Mouse (Mus musculus) CH12.LX (cell line): ENCODE measurements around the gene Akap7. TPM values are rescaled to one million over a fixed set of nuclear protein-coding genes. Genes with fewer than 3 reads are reported as not detected.

ENCODE experiments used
- DNase-seq: peaks from one replicate; pipeline ENCODE4 v3.0.0-alpha.2; 2013; ENCODE audit errors: extremely low read depth
- H3K27ac ChIP-seq: 2 replicates; pipeline ENCODE4 v1.5.1; 2012; ENCODE audit warnings: low read depth, mild to moderate bottlenecking, control low read depth, moderate library complexity; ENCODE audit not compliant: insufficient read depth
- H3K27me3 ChIP-seq: replicated peaks from 2 replicates; pipeline ENCODE3; 2012; ENCODE audit warnings: inconsistent platforms
- H3K36me3 ChIP-seq, 2 experiments: replicated peaks in 1 of 2; 2 replicates each; pipeline versions ENCODE3 to v1.6.1; 2012; ENCODE audit warnings: inconsistent platforms in 1 of 2, low read length in 1 of 2, mild to moderate bottlenecking in 1 of 2, mixed read lengths in 1 of 2, moderate library complexity in 1 of 2; ENCODE audit not compliant: control insufficient read depth in 1 of 2, insufficient read depth in 1 of 2
- H3K4me1 ChIP-seq, 2 experiments: 2 replicates each; pipeline ENCODE4 v1.6.1; 2012; ENCODE audit warnings: inconsistent platforms in 1 of 2, moderate library complexity in 1 of 2; ENCODE audit not compliant: insufficient read depth in 2 of 2, control insufficient read depth in 1 of 2
- H3K4me2 ChIP-seq: 2 replicates; pipeline ENCODE4 v1.6.1; 2012; ENCODE audit warnings: low read depth, mild to moderate bottlenecking, control low read depth; ENCODE audit not compliant: poor library complexity, insufficient read depth, severe bottlenecking
- H3K4me3 ChIP-seq, 3 experiments: fragments of 150-350 bp in 1 of 3; sonication (generic) in 1 of 3; replicated peaks in 1 of 3; 2 replicates each; pipeline versions ENCODE3 to v1.5.1; 2011 to 2012; ENCODE audit warnings: low read depth in 2 of 3, low read length in 2 of 3, mild to moderate bottlenecking in 2 of 3, moderate library complexity in 2 of 3, control low read depth in 1 of 3, improper control_type of control experiment in 1 of 3, inconsistent platforms in 1 of 3, mixed read lengths in 1 of 3; ENCODE audit not compliant: poor library complexity in 1 of 3
- H3K79me2 ChIP-seq: replicated peaks from 2 replicates; pipeline ENCODE4 v1.6.1; 2012; ENCODE audit warnings: mild to moderate bottlenecking, moderate library complexity; ENCODE audit not compliant: control insufficient read depth, poor library complexity, insufficient read depth, severe bottlenecking; ENCODE audit errors: extremely low read depth
- H3K9ac ChIP-seq: 2 replicates; pipeline ENCODE4 v1.6.1; 2012; ENCODE audit warnings: low read depth, mild to moderate bottlenecking, control low read depth, moderate library complexity; ENCODE audit not compliant: insufficient read depth
- H3K9me3 ChIP-seq: replicated peaks from 2 replicates; pipeline ENCODE3; 2012; ENCODE audit warnings: low read length, inconsistent platforms, mixed read lengths
- CHD1 ChIP-seq: IDR thresholded peaks from 2 replicates; pipeline ENCODE4 v1.6.1; 2012; ENCODE audit warnings: low read depth, low read length, improper control_type of control experiment, inconsistent platforms
- CHD2 ChIP-seq: IDR thresholded peaks from 2 replicates; pipeline ENCODE4 v1.6.1; 2011; ENCODE audit warnings: low read length, improper control_type of control experiment
- CTCF ChIP-seq, 2 experiments: IDR thresholded peaks in 1 of 2; conservative IDR thresholded peaks in 1 of 2; 2 replicates each; pipeline ENCODE4 v1.5.1; 2011 to 2012; ENCODE audit warnings: low read depth in 2 of 2, low read length in 2 of 2, improper control_type of control experiment in 1 of 2, inconsistent platforms in 1 of 2, mild to moderate bottlenecking in 1 of 2, moderate library complexity in 1 of 2
- E2F4 ChIP-seq: IDR thresholded peaks from 2 replicates; pipeline ENCODE4 v1.6.1; 2011; ENCODE audit warnings: low read depth, low read length, improper control_type of control experiment; ENCODE audit not compliant: insufficient replicate concordance
- ELF1 ChIP-seq: IDR thresholded peaks from 2 replicates; pipeline ENCODE4 v1.6.1; 2014; ENCODE audit warnings: low read depth, mild to moderate bottlenecking, inconsistent platforms, low read length, improper control_type of control experiment
- EP300 ChIP-seq: IDR thresholded peaks from 2 replicates; pipeline ENCODE4 v1.6.1; 2011; ENCODE audit warnings: low read length, improper control_type of control experiment
- ETS1 ChIP-seq: conservative IDR thresholded peaks from 2 replicates; pipeline ENCODE4 v1.6.1; 2012; ENCODE audit warnings: low read depth, mild to moderate bottlenecking, inconsistent platforms, low read length, improper control_type of control experiment, moderate library complexity
- GABPA ChIP-seq: IDR thresholded peaks from 2 replicates; pipeline ENCODE4 v1.6.1; 2012; ENCODE audit warnings: low read depth, low read length, improper control_type of control experiment, inconsistent platforms; ENCODE audit not compliant: insufficient replicate concordance
- HCFC1 ChIP-seq: IDR thresholded peaks from 2 replicates; pipeline ENCODE4 v1.6.1; 2012; ENCODE audit warnings: low read depth, mild to moderate bottlenecking, inconsistent platforms, low read length, improper control_type of control experiment
- IRF4 ChIP-seq: IDR thresholded peaks from 2 replicates; pipeline ENCODE4 v1.6.1; 2014; ENCODE audit warnings: low read depth, mild to moderate bottlenecking, inconsistent platforms, low read length, improper control_type of control experiment
- JUN ChIP-seq: IDR thresholded peaks from 2 replicates; pipeline ENCODE4 v1.6.1; 2011; ENCODE audit warnings: low read depth, mild to moderate bottlenecking, low read length, improper control_type of control experiment, moderate library complexity; ENCODE audit not compliant: insufficient read depth
- JUND ChIP-seq: conservative IDR thresholded peaks from 2 replicates; pipeline ENCODE4 v1.6.1; 2011; ENCODE audit warnings: low read depth, low read length, improper control_type of control experiment
- KAT2A ChIP-seq: IDR thresholded peaks from 2 replicates; pipeline ENCODE4 v1.6.1; 2012; ENCODE audit warnings: low read length, improper control_type of control experiment, inconsistent platforms; ENCODE audit not compliant: insufficient replicate concordance
- MAFK ChIP-seq: IDR thresholded peaks from 2 replicates; pipeline ENCODE4 v1.6.1; 2011; ENCODE audit warnings: low read length, improper control_type of control experiment; ENCODE audit not compliant: insufficient replicate concordance
- MAX ChIP-seq: IDR thresholded peaks from 2 replicates; pipeline ENCODE4 v1.6.1; 2011; ENCODE audit warnings: low read length, improper control_type of control experiment
- MEF2A ChIP-seq: IDR thresholded peaks from 2 replicates; pipeline ENCODE4 v1.6.1; 2014; ENCODE audit warnings: low read depth, mild to moderate bottlenecking, inconsistent platforms, low read length, improper control_type of control experiment, borderline replicate concordance
- MXI1 ChIP-seq: IDR thresholded peaks from 2 replicates; pipeline ENCODE4 v1.6.1; 2011; ENCODE audit warnings: mild to moderate bottlenecking, low read depth, low read length, improper control_type of control experiment
- NELFE ChIP-seq: IDR thresholded peaks from 2 replicates; pipeline ENCODE4 v1.6.1; 2011; ENCODE audit warnings: low read depth, low read length, improper control_type of control experiment
- PAX5 ChIP-seq: IDR thresholded peaks from 2 replicates; pipeline ENCODE4 v1.6.1; 2012; ENCODE audit warnings: low read length, inconsistent platforms, mixed read lengths
- POLR2A ChIP-seq: IDR thresholded peaks from 2 replicates; pipeline ENCODE4 v1.6.1; 2011; ENCODE audit warnings: low read depth, mild to moderate bottlenecking, improper control_type of control experiment, low read length
- POLR2AphosphoS2 ChIP-seq: IDR thresholded peaks from 2 replicates; pipeline ENCODE4 v1.6.1; 2011; ENCODE audit warnings: low read depth, low read length, improper control_type of control experiment
- RAD21 ChIP-seq: IDR thresholded peaks from 2 replicates; pipeline ENCODE4 v1.6.1; 2011; ENCODE audit warnings: low read depth, mild to moderate bottlenecking, low read length, improper control_type of control experiment, moderate library complexity
- SIN3A ChIP-seq: IDR thresholded peaks from 2 replicates; pipeline ENCODE4 v1.6.1; 2012; ENCODE audit warnings: low read length, improper control_type of control experiment, inconsistent platforms
- SMC3 ChIP-seq: IDR thresholded peaks from 2 replicates; pipeline ENCODE4 v1.6.1; 2011; ENCODE audit warnings: low read depth, low read length, improper control_type of control experiment
- TBP ChIP-seq: conservative IDR thresholded peaks from 2 replicates; pipeline ENCODE4 v1.6.1; 2011; ENCODE audit warnings: low read depth, low read length, improper control_type of control experiment
- TCF12 ChIP-seq: IDR thresholded peaks from 2 replicates; pipeline ENCODE4 v1.6.1; 2014; ENCODE audit warnings: low read depth, mild to moderate bottlenecking, inconsistent platforms, low read length, improper control_type of control experiment
- UBTF ChIP-seq: IDR thresholded peaks from 2 replicates; pipeline ENCODE4 v1.6.1; 2012; ENCODE audit warnings: low read depth, mild to moderate bottlenecking, inconsistent platforms, low read length, improper control_type of control experiment, moderate library complexity
- USF1 ChIP-seq: IDR thresholded peaks from 2 replicates; pipeline ENCODE4 v1.6.1; 2014; ENCODE audit warnings: low read depth, mild to moderate bottlenecking, inconsistent platforms, low read length, improper control_type of control experiment
- USF2 ChIP-seq: conservative IDR thresholded peaks from 2 replicates; pipeline ENCODE4 v1.6.1; 2011; ENCODE audit warnings: low read depth, low read length, improper control_type of control experiment
- ZC3H11A ChIP-seq: IDR thresholded peaks from 2 replicates; pipeline ENCODE4 v1.6.1; 2012; ENCODE audit warnings: low read depth, mild to moderate bottlenecking, inconsistent platforms, low read length, improper control_type of control experiment
- ZKSCAN1 ChIP-seq: IDR thresholded peaks from 2 replicates; pipeline ENCODE4 v1.6.1; 2012; ENCODE audit warnings: low read depth, inconsistent platforms, low read length, improper control_type of control experiment, borderline replicate concordance
- ZMIZ1 ChIP-seq: IDR thresholded peaks from 2 replicates; pipeline ENCODE4 v1.6.1; 2012; ENCODE audit warnings: low read depth, mild to moderate bottlenecking, inconsistent platforms, low read length, improper control_type of control experiment
- ZNF384 ChIP-seq: IDR thresholded peaks from 2 replicates; pipeline ENCODE4 v1.6.1; 2012; ENCODE audit warnings: low read depth, low read length, improper control_type of control experiment, inconsistent platforms
- dilution Hi-C: fragments of 300-500 bp; cut with MboI; formaldehyde crosslinking; loops from 2 replicates; pipeline ENCODE4 v1.14.3; 2020; ENCODE audit warnings: low sequenced_read_pairs; ENCODE audit not compliant: extremely low pct_unique_long_range_greater_than_20kb, extremely low pct_ligation_motif_present
- in situ Hi-C: fragments of 300-500 bp; cut with MboI; formaldehyde crosslinking; loops from 3 replicates; pipeline ENCODE4 v1.14.3; 2019; ENCODE audit warnings: low sequenced_read_pairs, low pct_ligation_motif_present, low pct_unique_long_range_greater_than_20kb, mixed read lengths
- polyA plus RNA-seq: library from polyadenylated mRNA; unstranded; fragments of >175 nt; gene quantifications from 2 replicates; pipeline ENCODE4 v1.2.1, GENCODE M21; 2012; ENCODE audit warnings: low read depth; ENCODE audit not compliant: insufficient read length
- total RNA-seq, 2 experiments: library from RNA; depleted of rRNA; stranded (reverse); fragments of 300-350 nt in 1 of 2; fragments of >200 nt in 1 of 2; gene quantifications; 2 replicates each; pipeline ENCODE4 v1.2.3; 2012 to 2014

The Akap7 gene
- total and polyA plus RNA-seq, 3 experiments = 6.2 to 12.1 (median 7.1) TPM

GRCm38 (mm10) chr10:25224371-25224770, 83.3 kb downstream of the Akap7 start:
- no peaks in the 10 kb centered on the region for H3K79me2 ChIP-seq
- in situ Hi-C loops = no loop called here
- H3K4me3 ChIP-seq = no peak overlapping the region
- H3K4me2 ChIP-seq = no peak overlapping the region
- TF ChIP-seq ETS1 = no peak
- TF ChIP-seq E2F4 = no peak
- no peak for TF ChIP-seq SIN3A
- TF ChIP-seq GABPA = no peak
- TF ChIP-seq TBP = no peak
- DNase-seq = no peak
- dilution Hi-C loops = no loop called here
- no peak overlapping the region for H3K27ac ChIP-seq
- no peaks in the 10 kb centered on the region for H3K27me3 ChIP-seq
- no peaks in the 10 kb centered on the region for H3K9me3 ChIP-seq
- no peaks in the 10 kb centered on the region for H3K36me3 ChIP-seq
- no peak overlapping the region for H3K9ac ChIP-seq
- peaks cover 2 to 13% of the 10 kb centered on the region in 2 experiments; a peak in 2 of 4 replicates for H3K4me1 ChIP-seq

GRCm38 (mm10) chr10:25220754-25221153, 86.9 kb downstream of the Akap7 start:
- Histone ChIP-seq H3K9ac (peak overlapping the region; percentile 23), H3K27me3 (no peaks in the 10 kb centered on the region), H3K4me3 (peak overlapping the region; percentile 57 to 85 (median 71)), H3K4me1 (peaks cover 5 to 18% of the 10 kb centered on the region in 2 experiments; a peak in 3 of 4 replicates), H3K4me2 (peak overlapping the region; percentile 58), H3K27ac (peak overlapping the region; percentile 80), H3K9me3 (no peaks in the 10 kb centered on the region), H3K36me3 (peaks cover 0 to 3% of the 10 kb centered on the region in 2 experiments), H3K79me2 (no peaks in the 10 kb centered on the region)
- DNase-seq = peak; percentile 46
- dilution Hi-C loops = no loop called here
- in situ Hi-C loops = no loop called here
- TF ChIP-seq PAX5 (no peak), SMC3 (no peak), SIN3A (peak; percentile 14; the same call in 1 of the 2 replicates), CTCF (conservative IDR thresholded peaks at IDR 0.05 in 1 of 2, IDR thresholded peaks at IDR 0.05 in 1 of 2; ENCODE audit: low read depth in 2 of 2, low read length in 2 of 2) (no peak), KAT2A (no peak), CHD2 (no peak), IRF4 (no peak; the same call in none of the 2 replicates), ZMIZ1 (no peak), TCF12 (0 out of 2 replicates have a peak, but pooled peaks have one; percentile 26), JUND (no peak), RAD21 (no peak), UBTF (no peak), USF1 (no peak), USF2 (no peak), MXI1 (no peak), JUN (no peak), ETS1 (peak; percentile 96), POLR2AphosphoS2 (no peak), POLR2A (no peak), ZC3H11A (no peak), E2F4 (no peak), NELFE (no peak), ZNF384 (no peak), CHD1 (no peak; the same call in 1 of the 2 replicates), ELF1 (no peak), TBP (0 out of 2 replicates have a peak, but pooled peaks have one; percentile 8), MAX (no peak), MAFK (no peak), MEF2A (0 out of 2 replicates have a peak, but pooled peaks have one; percentile 12), ZKSCAN1 (no peak), EP300 (peak; percentile 54; the same call in 1 of the 2 replicates), GABPA (no peak), HCFC1 (no peak; the same call in 1 of the 2 replicates)
